Mouse (Mus musculus) lung, adult 2 months (tissue): ENCODE measurements around the gene Zfp518a. TPM values are rescaled to one million over a fixed set of nuclear protein-coding genes. Genes with fewer than 3 reads are reported as not detected.

Experiments used
- DNase-seq: peaks from one replicate; pipeline ENCODE4 v3.0.0; 2022
- H3K4me1 ChIP-seq: fragments of 200-500 bp; 2 replicates; pipeline ENCODE4 v1.6.1; 2011; ENCODE audit warnings: low read length; ENCODE audit not compliant: control insufficient read depth, insufficient read depth
- H3K4me3 ChIP-seq: fragments of 200-500 bp; replicated peaks from 2 replicates; pipeline ENCODE3; 2011; ENCODE audit warnings: low read depth, mild to moderate bottlenecking, control low read depth, low read length; ENCODE audit errors: extremely low read depth
- CTCF ChIP-seq: fragments of 200-500 bp; IDR thresholded peaks from 2 replicates; pipeline ENCODE4 v1.5.1; 2011; ENCODE audit warnings: mild to moderate bottlenecking, low read length, control low read depth; ENCODE audit not compliant: insufficient read depth
- POLR2A ChIP-seq: fragments of 200-500 bp; IDR thresholded peaks from 2 replicates; pipeline ENCODE4 v1.6.1; 2011; ENCODE audit warnings: low read depth, mild to moderate bottlenecking, control low read depth, low read length, borderline replicate concordance; ENCODE audit errors: extremely low read depth
- WGBS: fragments of 180-500 bp; shearing (Covaris S2); methylation state at CpG from one replicate; pipeline ENCODE4 v1.1.7; 2018; 5-methylcytosine and 5-hydroxymethylcytosine counted together
- polyA plus RNA-seq: library from polyadenylated mRNA; depleted of rRNA; stranded (reverse); fragments of >200 nt; gene quantifications from 2 replicates; pipeline ENCODE4 v1.2.3, GENCODE M21; 2012

Zfp518a gene
- polyA plus RNA-seq, 1 experiment = 1.5 TPM

DNA sequence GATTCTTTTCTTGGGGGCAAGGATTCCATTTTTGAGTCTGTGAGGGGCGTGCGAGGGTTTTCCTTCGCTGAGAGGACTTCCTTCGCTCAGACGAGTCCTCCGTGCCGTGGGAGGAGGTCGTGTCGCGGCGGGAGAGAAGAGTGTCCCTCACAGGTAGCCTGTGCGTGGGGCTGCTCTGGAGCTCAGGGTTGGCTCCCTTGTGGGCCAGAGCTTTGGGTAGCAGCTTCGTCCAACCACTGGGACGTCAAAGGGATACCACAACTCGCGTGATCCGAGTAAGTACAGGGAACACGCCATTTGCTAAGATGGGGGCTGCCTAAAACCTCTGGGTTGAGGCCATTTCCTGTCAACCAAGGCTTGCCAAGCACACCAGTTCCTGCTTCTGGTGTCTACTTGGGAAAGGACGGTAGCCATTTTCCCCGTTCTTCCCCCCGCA, 416 bp upstream of the Zfp518a start:
- Histone ChIP-seq H3K4me3 (peak overlapping the region; percentile 99), H3K4me1 (no peaks in the 10 kb centered on the region)
- TF ChIP-seq CTCF (no peak), POLR2A (no peak)
- DNase-seq = no peak
- WGBS = 56% methylated on average over 21 of the region's 21 CpGs

DNA sequence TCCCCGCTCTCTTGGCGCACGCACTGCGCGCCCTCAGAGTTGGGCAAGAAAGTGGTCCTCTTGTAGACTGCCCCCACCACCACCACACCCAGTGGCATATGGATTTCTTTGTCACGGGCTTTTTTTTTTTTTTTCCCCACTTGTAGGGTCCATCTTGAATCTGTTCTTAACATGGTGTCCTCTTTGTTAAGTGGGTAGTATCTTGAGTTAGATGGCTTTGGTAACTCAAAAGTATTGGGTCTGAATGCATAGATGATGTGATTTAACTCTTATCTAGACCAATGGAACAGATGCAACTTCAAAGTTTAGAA, 843 bp downstream of the Zfp518a start:
- under 1% methylated on average over 6 of the region's 6 CpGs for WGBS
- no peaks in the 10 kb centered on the region for H3K4me1 ChIP-seq
- no peak for DNase-seq
- TF ChIP-seq POLR2A (no peak), CTCF (no peak)
- H3K4me3 ChIP-seq = peak overlapping the region; percentile 99

DNA sequence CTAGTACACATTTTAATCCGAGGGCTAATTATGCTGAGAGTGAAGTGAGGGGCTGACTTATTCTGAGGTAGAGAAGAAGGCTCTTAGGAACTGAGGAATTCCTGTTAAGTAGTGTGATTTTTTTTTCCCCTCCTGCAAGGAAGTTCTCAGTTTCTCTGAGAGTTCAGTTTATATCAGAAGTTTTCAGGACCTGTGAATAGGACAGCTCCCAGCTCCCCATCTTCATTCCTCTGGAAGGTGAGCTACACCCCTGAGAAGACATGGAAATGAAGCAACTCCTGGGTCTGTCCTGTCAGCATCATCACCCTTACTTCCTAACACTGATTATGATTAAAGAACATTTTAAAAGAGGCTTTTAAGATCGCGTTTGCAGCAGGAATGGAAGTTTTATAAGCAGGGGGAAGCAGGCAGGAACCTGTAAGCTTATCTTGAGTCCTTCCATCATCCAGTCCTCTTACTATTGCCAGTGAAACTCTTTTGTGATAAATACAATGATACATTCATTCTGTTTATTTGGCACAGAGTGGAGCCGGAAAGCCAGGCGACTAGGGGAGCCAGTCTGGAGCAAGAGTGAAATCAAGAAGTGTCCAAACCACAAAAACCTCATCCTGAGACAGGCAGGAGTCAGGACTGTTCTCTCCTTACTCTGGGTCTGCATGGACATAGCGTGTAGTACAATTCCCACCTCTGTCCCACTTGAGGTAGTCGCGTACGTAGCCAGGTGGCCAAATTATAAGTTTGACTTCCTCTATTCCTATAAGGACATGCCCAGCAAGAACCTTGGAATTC, 37.3 kb downstream of the Zfp518a start:
- H3K4me3 ChIP-seq = no peak overlapping the region
- no peaks in the 10 kb centered on the region for H3K4me1 ChIP-seq
- TF ChIP-seq CTCF (no peak), POLR2A (no peak)
- DNase-seq = no peak
- WGBS = 55% methylated on average over 9 of the region's 9 CpGs

GRCm38 (mm10) chr19:40935376-40935775, 40.9 kb downstream of the Zfp518a start:
- no peak for DNase-seq
- no peak overlapping the region for H3K4me3 ChIP-seq
- whole genome bisulfite sequencing = 58% methylated on average over 8 of the region's 8 CpGs

DNA sequence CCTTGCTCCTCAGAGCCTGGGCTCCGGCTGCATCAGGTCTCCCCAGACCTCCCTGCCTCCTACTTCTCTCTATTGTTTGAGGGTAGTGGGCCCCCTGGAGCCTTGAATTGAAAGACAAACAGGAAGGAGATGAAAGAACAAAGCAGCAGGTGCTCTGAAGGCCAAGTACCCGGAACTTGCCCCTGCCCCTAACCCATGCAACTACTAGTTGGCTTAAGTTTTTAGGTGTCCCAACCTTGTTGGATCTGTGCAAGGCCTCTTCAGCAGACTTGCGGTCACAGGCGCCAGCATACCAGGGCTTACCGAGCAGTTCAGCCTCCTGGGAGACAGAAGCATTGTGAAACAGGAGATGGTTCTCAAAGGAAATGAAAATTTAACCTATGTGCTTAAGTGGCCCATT, 41.5 kb downstream of the Zfp518a start:
- DNase-seq = no peak
- Histone ChIP-seq H3K4me3 (no peak overlapping the region), H3K4me1 (no peaks in the 10 kb centered on the region)
- TF ChIP-seq POLR2A (no peak), CTCF (no peak)
- WGBS = 46% methylated on average over 5 of the region's 5 CpGs

More at GRCm38 (mm10) chr19:40935376-40935775, 40.9 kb downstream of the Zfp518a start:
- no peak for TF ChIP-seq POLR2A
- no peak for TF ChIP-seq CTCF
- no peaks in the 10 kb centered on the region for H3K4me1 ChIP-seq

DNA sequence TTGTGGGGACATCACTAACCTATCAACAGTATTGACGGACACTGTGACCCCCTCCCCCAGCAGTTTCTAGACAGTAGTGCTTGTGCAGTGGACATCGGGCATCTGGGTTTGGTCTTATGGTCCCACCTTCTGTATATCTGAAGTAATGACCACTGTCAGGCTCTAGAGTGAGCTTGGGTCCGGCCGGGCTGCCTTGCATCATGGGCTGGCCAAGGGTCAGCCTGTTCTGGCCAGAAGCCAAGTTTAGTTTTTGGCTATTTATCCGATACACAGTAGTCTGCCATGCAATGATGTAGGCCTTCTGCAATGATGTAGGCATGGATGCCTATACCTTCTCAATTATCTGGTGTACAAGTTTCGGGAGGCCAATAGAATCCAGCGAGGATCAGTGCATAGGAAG, 49.0 kb downstream of the Zfp518a start:
- TF ChIP-seq POLR2A = no peak
- no peak for TF ChIP-seq CTCF
- 78% methylated on average over 7 of the region's 7 CpGs for WGBS
- DNase-seq = no peak
- H3K4me1 ChIP-seq = no peaks in the 10 kb centered on the region
- H3K4me3 ChIP-seq = no peak overlapping the region

GRCm38 (mm10) chr19:40946937-40947577, 52.6 kb downstream of the Zfp518a start:
- DNase-seq = no peak
- Histone ChIP-seq H3K4me3 (no peak overlapping the region), H3K4me1 (no peaks in the 10 kb centered on the region)
- TF ChIP-seq CTCF (no peak), POLR2A (no peak)
- 80% methylated on average over 4 of the region's 4 CpGs for WGBS

GRCm38 (mm10) chr19:40958981-40959380, 64.5 kb downstream of the Zfp518a start:
- H3K4me1 ChIP-seq = no peaks in the 10 kb centered on the region
- no peak for DNase-seq
- TF ChIP-seq POLR2A (no peak), CTCF (no peak)
- 60% methylated on average over 1 of the region's 1 CpGs for WGBS
- H3K4me3 ChIP-seq = no peak overlapping the region

DNA sequence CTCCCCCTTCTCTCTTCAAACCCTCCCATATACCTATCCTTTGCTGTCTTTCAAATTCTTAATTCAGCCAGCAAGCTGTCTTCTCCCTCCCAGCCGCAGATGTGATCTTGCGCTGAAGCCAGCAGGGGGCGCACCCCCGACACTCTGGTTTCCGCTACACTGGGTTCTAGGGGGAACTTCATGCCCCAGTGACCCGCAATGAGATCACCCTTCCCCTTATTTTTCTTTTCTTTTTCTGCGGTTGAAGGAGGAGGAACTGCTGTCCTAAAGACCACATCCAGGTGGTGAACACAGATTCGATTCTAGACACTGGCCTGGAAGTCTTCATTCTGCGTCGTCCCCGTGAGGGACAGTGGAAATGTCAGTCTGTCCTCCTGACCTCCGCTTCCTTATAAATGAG, 68.5 kb downstream of the Zfp518a start:
- Histone ChIP-seq H3K4me1 (no peaks in the 10 kb centered on the region), H3K4me3 (no peak overlapping the region)
- WGBS = 47% methylated on average over 12 of the region's 12 CpGs
- DNase-seq = peak; percentile 42
- peak; percentile 53 for TF ChIP-seq CTCF
- no peak for TF ChIP-seq POLR2A
